Mouse (Mus musculus) lung, postnatal 25 days (tissue): ENCODE results near the gene 4932411N23Rik.
A peak's percentile ranks its signal among the peaks of the same experiment; 100 is the strongest.
"Not testable (repeated sequence)": the region's sequence is repeated elsewhere in the genome, so short reads cannot be mapped to it uniquely, and the experiment has no call there.

Experiments used
- DNase-seq: peaks from one replicate; pipeline ENCODE4 v3.0.0; 2022; ENCODE audit warnings: low spot score

Gene 4932411N23Rik

GRCm38 (mm10) chrX:126815768-126816167 lies at the start of gene 4932411N23Rik:
4932411N23Rik (minus strand) TSS chrX:126815868.
- no peak for DNase-seq

- DNase-seq, result no peak
Measured at GRCm38 (mm10) chrX:126779895-126780294, 35.8 kb downstream of the 4932411N23Rik start.

- not testable (repeated sequence) for DNase-seq
Measured at GRCm38 (mm10) chrX:126777643-126778042, 38.0 kb downstream of the 4932411N23Rik start.

- DNase-seq, result not testable (repeated sequence)
Measured at GRCm38 (mm10) chrX:126774846-126775245, 40.8 kb downstream of the 4932411N23Rik start.

- DNase-seq, result peak; percentile 3
Measured at GRCm38 (mm10) chrX:126773511-126773910, 42.2 kb downstream of the 4932411N23Rik start.
